Mouse (Mus musculus): ENCODE results near the gene Patl2.

DNA sequence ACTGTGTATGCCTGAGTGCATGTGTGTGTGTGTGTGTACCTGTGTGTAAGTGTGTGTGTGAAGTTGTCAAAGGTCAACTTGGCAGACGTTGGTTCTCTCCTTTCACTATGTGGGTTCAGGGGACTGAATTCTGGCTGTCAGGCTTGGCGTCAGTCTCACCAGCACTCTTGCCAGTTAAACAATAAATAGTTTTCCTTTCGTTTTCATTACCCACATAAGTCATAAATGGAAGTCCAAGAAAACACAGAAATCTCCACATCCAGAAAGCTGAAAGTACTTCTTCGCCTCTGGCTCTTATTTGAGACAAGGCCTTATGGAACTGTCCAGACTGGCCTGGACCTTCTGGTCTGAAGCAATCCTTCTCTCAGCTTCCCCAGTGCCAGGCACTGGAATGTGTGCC lies 40.2 kb downstream of the Patl2 start:
- TF ChIP-seq CTCF (IDR thresholded peaks at IDR 0.05; ENCODE audit: low read depth) (no peak), EP300 (IDR thresholded peaks at IDR 0.05; ENCODE audit: low read depth) (no peak)
